Mouse (Mus musculus) frontal cortex, postnatal 36 days (tissue): Measurements from ENCODE around the gene Lama5.

Source experiments
- DNase-seq, 2 experiments: peaks; one replicate each; pipeline ENCODE4 v3.0.0; 2022; ENCODE audit warnings: low spot score in 2 of 2

Lama5 gene

DNA sequence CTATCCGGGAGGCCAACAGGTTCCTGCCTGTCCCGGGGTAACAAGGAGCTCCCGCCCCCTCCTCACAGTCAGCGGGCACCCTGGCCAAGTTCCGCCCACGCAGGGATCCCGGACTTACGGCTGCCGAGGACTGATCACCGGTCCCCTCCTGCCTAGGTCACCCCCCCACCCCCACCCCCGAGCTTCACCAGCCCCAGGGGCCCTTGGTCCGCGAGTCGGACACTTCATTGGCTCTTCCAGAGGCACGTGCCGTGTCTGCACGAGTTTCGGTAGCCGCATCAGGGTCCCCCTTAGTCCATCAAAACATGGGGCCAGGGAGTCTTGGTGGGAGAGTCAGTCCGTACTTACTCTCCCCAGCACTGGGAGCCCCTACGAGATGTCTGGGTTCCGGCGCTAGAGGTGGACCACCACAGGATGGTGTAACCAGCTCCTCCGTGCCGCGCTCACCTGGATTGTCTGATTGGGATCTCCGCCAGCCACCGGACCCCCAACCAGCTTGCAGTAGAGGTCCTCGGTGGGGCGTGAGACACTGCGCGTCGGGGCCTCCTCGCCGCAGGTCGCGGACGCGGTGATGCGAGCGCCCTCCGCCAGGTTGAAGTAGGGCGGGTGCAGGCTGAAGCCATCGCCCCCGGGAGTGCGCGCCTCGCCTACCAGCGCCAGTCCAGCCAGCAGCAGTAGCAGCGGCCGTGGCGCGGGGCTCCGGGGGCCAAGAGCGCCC, 456 bp downstream of the Lama5 start:
- no peak for DNase-seq

GRCm38 (mm10) chr2:180224647-180225043, 1.0 kb downstream of the Lama5 start:
- no peak for DNase-seq

- DNase-seq, result no peak
Observed at GRCm38 (mm10) chr2:180222250-180222649, 3.4 kb downstream of the Lama5 start.

- no peak for DNase-seq
Observed at GRCm38 (mm10) chr2:180221051-180221450, 4.6 kb downstream of the Lama5 start.

DNA sequence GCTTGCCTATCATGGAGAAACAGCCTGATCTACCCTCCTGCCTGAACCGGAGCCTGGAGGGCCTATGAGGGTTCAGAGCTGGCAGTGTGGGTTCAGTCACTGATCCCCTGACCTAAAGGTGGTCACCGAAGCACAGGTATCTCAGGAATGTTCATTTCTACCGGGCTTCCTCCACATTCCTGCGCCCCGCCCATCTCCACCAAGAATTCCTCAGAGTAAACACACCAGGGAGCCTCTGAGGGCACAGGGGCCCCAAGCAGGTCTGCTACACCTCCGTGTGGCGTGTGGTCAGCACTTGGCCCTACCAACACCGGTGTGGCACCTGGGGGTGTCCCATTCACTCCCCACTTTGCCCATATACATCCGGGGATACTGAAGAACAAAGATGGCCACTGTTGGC, 5.5 kb downstream of the Lama5 start:
- no peak for DNase-seq

DNA sequence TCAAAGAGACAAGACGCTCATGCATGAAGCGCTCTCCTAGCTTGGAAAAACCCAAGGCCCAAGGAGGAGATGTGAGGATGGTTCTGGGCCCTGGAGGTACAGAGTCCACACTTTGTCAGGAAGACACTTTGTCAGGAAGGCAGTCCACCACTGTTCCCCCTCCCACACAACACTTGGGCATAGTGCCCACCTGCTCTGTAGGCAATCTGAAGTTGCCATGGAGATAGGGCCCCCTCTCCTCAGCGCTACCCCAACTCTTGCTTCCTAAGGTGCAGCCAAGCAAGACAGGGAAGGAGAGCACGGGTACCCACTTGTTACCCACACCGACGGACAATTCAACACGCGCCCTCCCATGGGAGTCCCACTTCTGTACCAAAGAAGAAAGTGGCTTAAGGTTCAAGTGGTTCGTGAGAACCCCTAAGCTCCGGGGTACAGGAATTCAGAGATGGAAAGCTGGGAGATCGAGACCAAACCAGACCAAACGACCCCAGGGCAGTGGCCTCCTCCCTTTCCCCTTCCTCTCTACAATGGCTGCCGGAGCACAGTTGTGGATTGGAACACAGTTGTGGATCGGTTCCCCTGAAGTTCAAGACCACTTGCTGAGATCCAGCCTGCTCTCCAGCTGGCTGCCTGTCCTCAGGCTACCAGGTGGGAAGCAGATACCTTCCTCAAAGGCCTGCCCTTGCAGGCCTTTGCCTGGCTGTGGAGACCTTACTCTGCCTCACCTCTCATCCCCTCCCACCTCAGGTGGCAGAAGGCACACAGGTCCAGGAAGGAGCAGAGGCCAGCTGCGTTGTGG, 6.3 kb downstream of the Lama5 start:
- no peak for DNase-seq

DNA sequence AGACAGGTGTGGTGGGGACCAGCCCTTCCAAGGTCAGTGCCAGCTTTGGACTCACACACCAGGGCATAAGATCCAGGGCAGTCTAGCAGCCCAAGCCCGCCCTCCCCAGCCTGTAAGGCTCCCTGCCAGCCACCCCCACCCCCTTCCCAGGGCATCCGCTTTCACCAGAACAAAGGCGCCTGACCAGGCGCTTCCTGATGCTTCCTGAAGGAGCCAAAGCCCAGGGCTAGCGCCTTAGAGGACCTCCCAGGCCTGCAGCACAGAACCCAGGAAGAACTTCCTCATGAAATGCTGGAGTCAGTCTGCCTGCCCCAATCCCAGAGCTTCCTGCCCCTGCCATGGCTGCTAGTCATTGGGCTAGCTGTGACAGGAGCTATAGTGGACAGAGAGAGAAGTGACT, 7.0 kb downstream of the Lama5 start:
- DNase-seq, result no peak

- no peak for DNase-seq
Observed at GRCm38 (mm10) chr2:180218241-180218640, 7.4 kb downstream of the Lama5 start.

DNA sequence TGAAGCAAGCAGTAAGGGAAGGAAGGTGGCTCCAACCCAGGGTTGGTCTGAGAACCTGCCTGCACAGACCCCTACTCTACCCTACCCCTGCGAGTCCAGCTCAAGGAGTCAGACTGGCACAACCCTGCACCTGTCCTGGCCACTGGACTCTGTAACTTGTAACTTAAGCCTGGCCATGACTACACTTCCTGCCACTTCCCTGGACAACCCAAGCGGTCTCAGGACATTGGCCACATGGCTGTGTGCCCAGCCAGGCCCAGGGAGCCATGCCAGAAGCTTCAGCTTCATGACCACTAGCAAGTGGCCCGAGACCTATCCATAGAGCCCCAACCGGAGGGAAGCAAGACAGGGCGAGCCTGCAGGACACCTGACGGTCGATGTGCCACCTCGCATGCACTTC, 8.1 kb downstream of the Lama5 start:
- peak in 1 of 2 experiments; percentile 42 for DNase-seq

DNA sequence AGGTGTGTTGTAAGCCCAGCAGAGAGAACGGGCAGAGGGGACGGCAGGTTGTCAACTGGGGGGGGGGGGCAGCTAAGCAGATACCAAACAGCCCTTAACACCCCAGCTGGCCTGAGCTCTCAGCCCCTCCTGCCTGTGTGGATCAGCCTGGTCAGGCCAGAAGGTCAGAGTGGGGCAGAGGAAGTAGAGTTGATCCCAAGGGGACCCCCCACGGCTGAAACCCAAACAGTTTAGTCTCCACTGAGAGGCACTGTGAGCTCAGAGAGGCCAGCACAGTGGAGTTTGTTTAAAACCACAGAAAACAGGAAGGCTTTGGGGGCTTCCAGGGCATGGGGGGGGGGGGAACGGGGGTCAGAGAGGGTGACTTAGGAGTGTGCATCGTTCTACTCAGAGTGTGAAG, 8.7 kb downstream of the Lama5 start:
- DNase-seq, result no peak

DNA sequence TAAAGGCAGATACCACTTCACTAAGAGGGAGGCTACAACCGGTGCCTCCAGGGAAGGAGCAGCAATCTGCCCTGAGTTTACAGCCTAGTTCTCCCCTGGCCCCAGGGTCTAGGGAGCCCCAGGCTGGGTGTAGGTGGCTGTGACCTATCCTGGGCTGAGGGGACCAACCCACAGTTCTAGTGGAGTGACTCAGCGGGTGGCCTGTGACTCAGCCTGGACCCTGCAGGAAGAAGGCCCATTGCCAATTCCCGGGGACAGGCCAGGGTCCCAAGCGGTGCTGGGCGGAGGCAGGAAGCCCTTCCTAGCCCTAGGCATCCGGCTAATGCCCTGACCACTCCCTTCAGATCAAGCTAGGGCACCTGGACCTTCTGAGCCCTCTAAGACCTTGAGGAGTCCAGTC, 9.7 kb downstream of the Lama5 start:
- DNase-seq, result no peak

DNA sequence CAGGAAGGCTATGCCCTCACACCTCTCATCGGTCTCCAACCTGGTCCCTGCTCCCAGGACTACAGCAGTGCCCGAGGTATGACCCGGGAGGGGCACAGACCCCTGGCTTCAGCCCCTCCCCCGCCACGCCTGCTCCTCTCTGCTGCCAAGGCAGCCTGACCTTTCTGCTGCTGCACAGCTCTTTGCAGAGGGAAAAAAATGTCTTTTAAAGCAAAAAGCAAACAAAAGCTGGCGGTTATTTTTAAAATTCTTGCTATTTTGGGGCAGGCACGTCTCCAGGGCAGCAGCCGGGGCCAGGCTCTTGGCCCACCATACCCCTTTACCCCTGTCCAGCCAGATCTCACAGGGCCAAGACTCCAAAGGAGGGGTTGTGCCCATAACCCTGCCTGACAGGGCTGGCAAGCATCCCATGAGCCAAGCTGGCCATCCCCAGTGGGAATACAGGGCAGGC, 10.6 kb downstream of the Lama5 start:
- DNase-seq, result no peak

DNA sequence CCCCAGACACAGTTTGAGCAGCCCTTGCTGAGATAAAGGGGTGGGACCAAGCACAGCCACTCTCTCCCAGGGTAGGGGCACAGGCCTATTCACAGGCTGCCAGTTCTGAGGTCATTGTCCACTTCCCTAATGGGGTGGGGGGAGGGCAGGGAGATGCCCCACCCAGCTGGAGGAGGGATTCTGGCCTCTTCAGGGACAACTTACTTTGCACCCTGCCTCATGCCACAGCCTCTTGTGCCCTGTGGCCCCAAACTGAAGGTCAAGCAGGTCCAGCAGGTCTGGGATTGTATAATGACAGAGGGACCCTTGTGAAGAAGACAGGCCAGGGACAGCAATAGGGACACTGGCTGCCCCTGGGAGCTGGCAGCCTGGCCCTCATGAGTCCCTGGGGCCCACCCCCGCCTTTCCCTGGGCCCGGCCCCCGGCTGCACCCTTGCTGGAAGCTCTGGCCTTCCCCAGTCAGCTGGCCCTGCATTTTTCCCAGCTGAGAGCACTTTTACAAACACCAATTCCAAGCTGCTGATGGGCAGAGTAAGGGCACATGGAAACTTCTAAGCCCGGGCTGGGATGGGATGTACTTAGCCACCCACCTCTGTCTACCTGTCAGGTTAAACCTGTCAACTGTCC, 11.2 kb downstream of the Lama5 start:
- DNase-seq, result no peak

GRCm38 (mm10) chr2:180212255-180212654, 13.4 kb downstream of the Lama5 start:
- no peak for DNase-seq

GRCm38 (mm10) chr2:180208976-180209375, 16.7 kb downstream of the Lama5 start:
- no peak for DNase-seq

GRCm38 (mm10) chr2:180207840-180208239, 17.8 kb downstream of the Lama5 start:
- DNase-seq, result no peak

DNA sequence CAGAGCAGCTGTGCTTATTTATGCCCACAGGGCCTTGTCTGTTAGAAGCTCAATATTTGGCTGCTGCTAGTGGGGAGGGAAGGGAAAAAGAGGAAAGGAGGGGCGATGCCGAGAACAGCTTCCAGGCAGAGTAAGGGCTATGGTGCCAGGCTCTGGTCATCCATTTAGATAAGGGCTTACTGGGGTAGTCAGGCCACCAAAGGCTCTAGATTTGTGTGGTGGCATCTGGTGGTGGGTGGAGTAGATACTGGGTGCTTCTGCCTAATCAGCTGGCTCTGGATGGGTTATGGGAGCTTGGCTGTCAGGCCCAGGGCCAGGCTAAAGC, 19.7 kb downstream of the Lama5 start:
- DNase-seq, result no peak

DNA sequence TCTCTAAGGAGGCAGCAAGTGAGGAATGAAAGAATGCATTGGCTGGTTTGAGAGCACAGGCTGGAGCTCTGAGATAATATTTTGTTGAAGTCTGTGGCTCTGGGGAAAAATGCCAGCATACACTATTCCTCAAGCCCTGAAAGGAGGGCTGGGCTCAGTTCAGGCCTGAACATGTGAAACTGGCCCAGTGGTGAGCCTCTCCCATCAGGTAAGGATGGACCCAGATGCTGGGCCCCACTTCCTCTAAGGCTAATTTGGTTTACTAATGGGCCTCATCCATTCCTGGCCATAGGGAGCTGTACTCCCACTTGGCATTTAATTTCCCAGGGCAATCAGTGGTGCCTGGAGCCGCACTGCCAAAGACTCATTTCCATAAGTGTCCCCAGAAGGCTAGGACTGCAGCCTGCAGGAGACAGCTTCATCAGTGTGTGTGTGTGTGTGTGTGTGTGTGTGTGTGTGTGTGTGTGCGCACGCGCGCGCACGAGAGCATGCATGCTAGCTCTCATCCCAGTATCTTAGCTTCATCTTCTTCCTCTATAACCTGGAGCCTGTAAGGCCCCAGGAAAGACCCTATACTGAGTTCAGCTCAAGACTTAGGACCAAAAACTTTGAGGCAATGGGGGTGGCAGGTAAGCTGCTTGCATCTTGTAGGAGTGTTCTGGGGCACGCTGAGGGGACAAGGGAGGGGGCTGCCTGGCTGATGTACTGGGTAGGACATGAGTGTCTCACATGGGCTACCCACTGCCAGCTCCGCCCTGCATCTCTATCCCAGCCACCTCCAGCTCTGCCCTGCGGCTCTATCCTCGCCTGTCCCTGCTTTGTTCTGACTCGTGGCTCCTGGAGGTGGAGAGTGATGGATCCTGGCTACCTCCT, 20.3 kb downstream of the Lama5 start:
- no peak for DNase-seq

DNA sequence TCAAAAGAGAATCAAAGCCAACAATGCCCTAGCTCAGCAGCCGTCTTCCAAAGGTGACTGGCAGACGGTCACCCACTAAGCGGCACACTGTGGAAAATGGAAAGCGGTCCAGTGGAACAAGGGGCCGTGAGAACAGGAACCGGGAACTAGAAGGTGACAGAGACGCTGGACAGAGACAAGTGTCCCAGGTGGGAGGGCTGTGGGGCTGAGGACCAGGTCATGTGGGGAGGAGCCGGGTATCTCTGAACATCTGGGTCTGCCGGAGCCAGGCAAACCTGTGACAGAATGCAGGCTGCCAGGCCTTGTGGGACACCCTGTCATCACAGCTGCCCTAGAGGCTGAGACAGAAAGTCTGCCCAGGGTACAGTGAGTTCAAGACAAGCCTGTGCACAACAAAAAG, 21.2 kb downstream of the Lama5 start:
- DNase-seq, result no peak

GRCm38 (mm10) chr2:180202805-180203204, 22.9 kb downstream of the Lama5 start:
- no peak for DNase-seq

DNA sequence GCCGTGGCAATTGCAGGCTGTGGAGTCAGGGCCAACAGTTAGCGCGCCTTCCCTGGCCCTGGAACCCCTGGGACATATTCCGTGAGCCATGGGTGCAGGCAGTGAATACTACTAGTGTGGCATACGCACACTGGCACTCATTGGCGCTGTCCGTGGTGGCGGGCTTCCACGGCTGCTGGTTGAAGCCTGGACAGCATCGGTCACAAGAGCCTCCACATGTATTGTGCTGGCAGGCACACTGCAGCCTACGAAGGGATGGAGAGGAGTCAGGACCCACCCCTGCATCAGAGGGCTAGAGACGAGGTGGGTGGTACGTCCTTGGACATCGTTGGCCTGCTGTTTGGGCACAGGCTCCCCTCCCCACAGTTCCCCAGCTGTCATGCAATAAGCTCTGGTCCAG, 23.4 kb downstream of the Lama5 start:
- DNase-seq, result no peak

- no peak for DNase-seq
Observed at GRCm38 (mm10) chr2:180201303-180201702, 24.4 kb downstream of the Lama5 start.
